Mouse (Mus musculus): ENCODE results near the gene Ppfia4.

DNA sequence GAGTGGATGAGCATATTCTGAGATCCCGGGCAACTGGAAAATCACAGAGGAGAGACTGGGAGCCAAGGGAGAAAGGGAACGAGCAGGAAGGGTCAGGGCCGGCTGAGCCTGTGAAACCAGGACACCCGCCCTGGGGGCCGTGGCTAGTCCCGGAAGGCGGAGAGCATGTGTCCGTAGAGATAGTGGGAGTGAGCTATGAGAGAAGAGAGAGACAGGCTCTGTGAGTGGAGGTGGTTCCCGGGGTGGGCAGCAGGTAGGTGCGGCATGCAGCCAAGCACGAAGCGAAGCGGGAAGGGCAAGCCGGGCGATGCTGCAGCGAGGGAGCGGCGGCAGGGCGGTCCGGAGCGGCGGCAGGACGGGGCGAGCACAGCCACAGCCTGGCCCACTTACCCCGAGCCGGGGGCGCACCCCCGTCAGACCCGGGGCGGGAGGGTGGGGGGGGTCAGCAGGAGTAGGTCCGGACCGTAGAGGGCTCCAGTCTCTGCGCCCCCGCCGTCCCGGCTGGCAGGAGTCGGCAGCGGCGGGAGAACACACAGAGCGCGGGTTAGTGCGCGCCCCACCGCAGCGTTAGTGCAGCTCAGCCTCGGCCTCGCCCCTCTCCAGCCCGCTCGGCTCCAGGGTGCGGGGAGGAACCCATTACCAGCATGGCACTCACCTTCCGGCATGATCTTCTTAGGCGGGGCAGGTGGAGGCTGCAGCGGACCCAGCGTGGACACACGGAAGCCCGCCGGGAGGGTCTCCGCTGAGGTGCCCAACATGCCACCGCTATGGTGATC lies 33.9 kb downstream of the Ppfia4 start:
- TF ChIP-seq ZNF384 (IDR thresholded peaks at IDR 0.05; ENCODE audit: low read depth, low read length) (no peak), CHD2 (IDR thresholded peaks at IDR 0.05; ENCODE audit: low read depth, low read length) (no peak), MAFK (IDR thresholded peaks at IDR 0.05; ENCODE audit: insufficient read depth, low read depth, low read length) (no peak), ZC3H11A (IDR thresholded peaks at IDR 0.05; ENCODE audit: borderline replicate concordance, low read depth, low read length) (no peak), HCFC1 (IDR thresholded peaks at IDR 0.05; ENCODE audit: borderline replicate concordance, insufficient read depth, low read length) (no peak)

All from ES-E14 (cell line).